Mouse (Mus musculus): ENCODE results near the gene Igf2bp3.

Gene Igf2bp3

DNA sequence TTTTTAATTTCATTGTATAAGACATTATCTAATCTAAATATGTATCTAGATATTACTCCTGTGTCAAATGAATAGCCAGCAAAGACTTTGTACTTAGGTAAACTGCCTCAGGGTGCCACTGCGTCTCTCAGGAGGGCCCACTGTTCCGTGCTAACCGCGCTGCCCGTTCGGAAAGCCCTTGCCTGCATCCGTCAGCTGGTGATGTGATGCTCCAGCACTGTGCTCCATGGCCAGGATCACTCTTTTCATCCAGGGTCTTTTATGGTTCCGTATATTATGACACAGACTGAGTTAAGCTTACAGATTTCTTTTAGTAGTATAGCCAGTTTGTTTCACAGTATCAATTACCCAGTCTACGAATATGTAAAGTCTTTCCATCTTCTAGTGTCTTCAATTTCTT lies 82.9 kb downstream of the Igf2bp3 start:
- DNase-seq: no peak

DNA sequence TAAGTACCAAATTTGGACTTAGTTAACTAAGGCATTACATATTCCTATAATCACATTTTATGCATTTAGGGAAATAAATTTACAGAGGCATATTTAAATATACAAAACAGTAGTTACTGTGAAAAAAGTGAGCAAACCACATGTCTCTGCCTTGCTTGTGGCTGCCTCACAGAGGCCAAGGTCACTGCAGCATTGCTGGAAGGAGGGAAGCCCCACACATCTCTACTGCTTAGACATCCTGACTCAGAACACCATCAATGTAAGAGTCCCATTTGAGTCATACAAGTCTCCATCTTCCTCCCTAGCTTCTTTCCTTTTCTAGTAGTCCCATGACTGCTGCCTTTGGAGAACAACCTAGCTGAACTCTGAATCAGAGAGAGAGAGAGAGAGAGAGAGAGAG lies 84.4 kb downstream of the Igf2bp3 start:
- DNase-seq: no peak

DNA sequence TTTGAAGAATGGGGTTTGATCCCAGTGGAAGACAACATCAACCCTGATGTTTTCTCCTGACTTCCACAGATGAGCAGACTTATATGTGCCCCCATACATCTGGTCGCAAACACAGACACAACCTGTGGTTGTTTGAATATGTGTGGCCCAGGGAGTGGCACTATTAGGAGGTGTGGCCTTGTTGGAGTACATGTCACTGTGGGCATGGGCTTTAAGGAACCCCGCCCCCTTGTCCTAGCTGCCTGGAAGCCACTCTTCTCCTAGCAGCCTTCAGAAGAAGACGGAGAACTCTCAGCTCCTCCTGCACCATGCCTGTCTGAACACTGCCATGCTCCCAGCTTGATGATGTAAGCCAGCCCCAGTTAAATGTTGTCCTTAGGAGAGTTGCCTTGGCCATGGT lies 94.4 kb downstream of the Igf2bp3 start:
- no peak for DNase-seq

DNA sequence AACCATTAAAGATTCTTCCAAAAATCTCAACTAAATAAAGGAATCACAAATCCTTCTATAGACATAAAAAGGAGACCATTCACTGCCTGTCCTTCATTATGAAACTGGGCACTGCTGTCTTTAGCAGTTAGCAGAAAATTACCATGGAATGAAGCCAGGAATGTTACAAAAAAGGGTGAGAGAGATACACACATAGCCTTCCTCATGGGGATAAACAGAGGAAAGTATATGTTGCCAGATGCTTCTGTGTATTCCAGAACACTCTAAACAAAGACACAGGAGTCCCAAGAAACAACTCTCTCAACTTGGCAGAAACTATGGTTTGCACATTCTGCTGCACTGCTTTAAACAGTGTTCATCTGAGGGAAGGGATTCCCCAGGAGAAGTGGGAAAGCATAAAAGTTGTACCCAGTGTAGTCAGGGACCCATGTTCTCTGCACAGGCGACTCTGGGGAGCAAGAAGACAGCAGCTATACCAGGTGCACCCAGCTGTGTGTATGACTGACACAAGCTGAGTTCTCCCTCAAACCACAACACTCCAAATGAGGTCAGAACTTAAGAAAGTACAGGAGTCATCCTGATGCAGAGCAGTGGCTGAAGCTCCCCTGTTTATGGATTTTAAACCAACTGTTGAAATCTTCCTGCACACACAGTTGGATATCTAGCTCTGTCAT lies 95.2 kb downstream of the Igf2bp3 start:
- no peak for DNase-seq

DNA sequence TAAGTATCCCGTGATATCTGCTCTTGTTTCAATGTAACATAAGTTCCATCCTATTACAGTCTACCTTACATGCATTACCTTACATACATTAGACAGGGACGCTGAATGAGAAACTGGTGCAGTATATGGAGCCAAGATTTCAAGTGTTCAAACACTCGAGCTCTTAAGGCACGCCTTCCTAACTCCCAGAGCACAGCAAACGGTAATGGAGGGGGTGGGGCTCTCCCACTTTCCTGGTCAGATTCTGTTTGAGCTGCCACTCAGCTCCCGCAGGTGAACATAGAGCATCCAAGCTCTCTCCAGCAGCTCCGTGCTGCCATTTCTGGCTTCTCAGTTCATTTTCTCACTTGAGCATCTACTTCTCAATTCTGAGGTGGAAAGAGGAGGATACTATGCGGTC lies 96.3 kb downstream of the Igf2bp3 start:
- DNase-seq: no peak

DNA sequence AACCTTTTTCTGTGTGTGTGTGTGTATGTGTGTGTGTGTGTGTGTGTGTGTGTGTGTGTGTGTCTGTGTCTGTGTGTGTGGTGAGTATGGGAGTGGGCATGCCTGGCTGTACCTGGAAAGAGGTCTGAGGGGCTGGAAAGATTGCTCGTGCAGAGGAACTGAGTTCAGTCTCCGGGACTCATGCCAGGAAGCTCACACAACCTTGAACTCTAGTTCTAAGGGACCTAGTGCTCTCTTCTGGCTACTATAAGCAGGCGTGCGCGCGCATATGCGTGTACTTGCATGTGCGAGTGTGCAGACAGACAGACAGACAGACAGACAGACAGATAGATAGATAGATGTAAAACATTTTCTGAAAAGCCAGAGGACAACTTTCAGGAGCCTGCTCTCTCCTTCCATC lies 98.5 kb downstream of the Igf2bp3 start:
- no peak for DNase-seq

DNA sequence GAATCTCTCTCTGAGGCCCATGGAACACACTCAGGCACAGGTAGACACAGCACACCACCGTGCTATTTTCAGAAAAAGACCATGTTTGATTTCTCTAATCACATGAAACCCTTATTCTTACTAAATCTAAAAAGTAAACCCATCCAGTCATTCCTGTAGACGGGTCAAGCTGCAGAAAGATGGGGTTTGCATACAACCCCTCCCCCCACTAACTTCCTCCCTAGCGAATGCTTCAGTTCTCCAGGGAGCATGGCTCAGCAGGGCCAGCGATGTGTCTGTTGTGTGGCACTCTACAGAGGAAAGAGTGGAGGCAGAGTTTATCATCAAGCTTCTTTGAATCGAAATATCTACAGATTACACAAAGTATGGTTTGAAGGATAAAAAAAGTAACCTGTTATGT lies 99.2 kb downstream of the Igf2bp3 start:
- DNase-seq: no peak

DNA sequence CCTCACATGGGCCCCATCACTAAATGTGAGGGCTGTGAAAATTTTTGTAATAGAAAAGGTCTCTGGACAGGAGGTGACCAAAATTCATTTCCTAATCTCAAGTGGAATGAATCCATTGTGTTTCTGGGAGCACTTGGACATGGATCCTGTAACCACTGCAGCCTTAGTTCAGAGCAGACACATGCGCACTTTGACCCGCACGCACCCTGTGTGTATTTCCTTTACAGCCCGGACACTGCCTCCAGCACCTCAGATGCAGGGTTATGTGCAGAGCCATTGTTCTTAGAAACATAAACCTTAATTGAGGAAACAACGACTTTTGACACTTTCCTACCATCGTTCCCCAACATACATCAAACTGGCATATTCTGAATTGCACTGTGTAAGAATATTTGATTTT lies 100.3 kb downstream of the Igf2bp3 start:
- DNase-seq: no peak

DNA sequence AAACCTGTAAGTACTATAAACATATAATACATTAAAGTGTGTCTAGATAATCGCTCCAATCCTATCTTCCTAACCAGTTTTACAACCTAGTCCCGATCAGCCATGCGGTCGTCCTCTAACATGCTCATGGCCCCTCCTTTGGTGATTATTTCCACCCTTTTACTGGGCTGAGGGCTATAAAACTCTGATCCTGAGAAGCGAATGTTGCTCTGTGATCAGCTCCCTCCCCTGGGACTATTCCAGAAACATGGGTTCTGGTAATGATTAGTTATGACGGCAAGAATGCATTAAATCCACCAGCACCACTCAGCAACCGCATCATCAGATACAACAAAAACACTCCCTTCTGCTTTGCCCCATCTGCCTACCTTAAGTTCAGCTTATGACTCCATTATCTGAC lies 100.9 kb downstream of the Igf2bp3 start:
- DNase-seq: no peak

DNA sequence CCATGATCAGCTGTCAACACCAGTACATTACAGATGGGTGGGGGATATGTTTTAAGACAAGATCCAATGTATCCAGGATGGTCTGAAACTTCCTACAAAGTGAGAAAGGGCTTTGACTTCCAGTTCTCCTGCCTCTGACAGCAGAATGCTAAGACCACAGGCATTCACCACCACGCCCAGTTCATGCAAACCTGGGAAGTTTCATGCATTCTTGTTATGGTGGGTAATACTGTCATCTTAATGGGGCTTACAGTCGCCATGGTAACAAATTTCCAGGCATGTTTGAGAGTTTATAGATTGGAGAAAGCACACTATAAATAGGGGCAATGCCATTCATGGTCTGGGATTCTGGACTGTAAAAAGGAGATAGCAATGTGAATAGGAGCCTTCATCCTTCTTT lies 105.6 kb downstream of the Igf2bp3 start:
- DNase-seq: no peak

DNA sequence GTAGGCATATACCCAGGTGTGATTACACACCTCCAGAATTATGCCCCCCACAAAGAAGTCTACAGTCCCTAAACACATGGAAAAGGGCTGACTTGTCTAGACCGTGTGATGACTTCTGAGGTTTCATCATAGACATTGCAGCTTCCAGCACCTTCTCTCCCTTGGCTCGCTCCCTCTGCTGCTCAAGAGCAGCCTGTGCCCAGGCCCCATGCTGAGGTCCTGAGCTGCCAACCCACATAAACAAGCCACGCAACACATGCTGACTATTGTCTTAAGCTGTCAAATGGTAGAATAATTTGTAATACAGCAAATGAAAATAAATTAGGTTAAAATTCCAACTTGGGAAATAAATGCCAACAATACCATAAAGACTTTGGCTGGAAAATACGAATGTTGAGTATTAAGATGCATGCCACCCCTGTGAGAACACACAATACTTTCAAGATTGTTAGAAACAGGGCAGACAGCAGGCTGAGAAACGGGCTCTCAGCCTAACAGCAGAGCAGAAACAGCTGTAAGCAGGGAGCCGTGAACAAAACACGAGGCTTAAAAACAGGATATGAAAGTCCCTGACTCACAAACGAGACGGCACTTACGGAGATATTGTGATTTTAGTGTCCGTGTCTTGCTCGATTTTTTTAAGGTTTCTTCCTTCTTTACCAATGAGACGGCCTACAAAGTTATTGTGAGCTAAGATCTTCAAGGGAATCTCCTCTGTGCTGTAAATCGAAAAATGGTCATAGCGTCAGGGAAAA lies 107.8 kb downstream of the Igf2bp3 start:
- no peak for DNase-seq

DNA sequence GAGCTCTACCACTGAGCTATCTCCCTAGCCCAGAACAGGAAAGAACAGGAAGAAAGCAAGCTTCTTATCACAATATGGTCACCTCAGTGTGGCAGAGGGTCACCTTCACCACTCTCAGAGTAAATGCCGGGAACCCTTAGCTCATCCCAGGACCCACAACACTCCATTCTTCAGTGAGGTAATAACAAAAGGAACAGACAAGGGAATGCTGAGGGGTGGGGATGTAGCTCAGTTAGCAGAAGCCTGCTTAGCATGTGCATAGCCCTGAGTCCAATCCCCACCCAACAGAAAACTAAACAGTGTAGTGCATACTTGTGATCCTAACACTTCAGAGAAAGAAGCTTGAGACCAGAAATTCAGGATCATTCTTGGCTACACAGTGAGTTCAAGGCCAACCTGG lies 115.7 kb downstream of the Igf2bp3 start:
- no peak for DNase-seq

DNA sequence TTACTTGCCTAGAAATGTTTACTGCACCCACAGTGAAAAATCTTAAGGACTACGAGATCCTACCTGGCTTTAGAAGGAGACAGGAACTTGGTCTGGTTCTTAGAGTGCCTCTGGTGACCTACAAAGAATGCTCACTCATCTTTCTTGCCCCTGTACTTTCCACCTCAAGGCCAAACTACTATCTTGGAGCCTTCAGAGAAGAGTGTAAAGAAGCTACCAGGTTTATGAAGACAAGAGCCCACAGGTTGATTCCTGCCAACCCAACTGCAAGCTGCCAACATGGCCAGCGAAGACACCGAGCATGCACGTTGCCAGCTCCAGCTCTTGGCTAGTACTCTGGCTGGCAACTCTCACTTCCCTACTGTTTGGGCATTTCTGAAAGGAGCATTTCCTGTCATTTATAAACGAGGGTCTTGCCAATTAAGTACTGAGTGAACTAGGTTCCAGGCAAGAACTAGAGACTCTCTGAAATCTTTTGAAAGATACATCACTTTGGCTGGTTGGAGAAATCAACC lies 117.1 kb downstream of the Igf2bp3 start:
- peak; percentile 23 for DNase-seq

DNA sequence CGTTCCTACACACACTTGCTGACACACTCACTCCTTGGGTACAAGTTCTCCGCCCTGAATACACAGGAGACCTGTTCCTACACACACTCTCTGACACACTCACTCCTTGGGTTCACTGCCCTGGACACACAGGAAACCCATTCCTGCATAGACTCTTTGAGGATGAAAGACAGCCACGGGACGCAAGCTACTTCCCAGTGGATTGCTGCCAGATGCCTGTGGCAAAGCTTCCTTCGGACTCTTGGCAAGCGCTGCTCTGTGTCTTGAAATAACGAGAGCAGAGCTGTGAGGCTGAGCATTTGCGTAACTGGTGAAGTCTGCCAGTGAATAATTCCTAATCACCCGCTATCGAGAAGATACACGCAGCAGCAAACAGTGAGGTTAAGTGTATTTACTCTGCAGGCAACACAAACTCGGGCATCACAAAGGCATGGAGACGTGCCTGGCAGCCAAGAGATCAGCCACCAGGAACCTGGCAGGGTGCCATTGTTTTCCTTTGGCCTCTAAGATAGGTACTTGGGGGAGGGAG lies 117.8 kb downstream of the Igf2bp3 start:
- peak; percentile 81 for DNase-seq

DNA sequence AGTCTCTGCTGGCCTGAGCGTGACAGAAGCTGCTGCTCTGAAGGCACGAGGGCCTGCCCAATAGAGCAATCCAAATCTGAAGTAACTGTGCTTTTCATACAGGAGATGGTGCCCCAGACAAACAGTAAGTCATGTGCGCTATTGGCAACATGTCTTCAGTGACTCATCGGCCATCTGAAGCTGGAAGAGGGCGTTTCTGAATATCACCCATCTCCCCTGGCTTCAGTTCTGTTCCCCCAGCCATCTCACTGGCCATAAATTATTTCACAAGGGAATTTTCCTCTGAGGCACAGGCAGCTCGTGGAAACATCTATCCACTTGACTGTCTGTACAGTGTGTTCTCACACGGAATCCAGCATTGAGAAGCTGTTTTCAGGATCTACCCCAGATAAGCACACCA lies 118.3 kb downstream of the Igf2bp3 start:
- DNase-seq: no peak

DNA sequence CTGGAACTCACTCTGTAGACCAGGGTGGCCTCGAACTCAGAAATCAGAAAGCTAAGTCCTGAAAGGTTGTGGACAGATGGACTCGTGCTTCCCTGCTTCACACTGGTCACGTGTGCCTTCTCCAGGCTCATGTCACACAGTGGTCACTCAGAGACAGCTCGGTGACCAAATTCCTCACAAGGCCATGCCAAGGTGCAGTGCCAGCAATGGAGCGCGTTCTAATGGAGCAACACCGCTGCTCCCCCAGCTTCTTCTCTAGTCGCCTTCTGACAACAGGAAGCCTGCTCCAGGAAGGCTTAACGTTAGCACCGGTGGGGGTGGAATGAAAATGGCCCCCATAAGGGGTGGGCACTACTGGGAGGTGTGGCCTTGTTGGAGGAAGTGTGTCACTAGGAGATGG lies 119.8 kb downstream of the Igf2bp3 start:
- DNase-seq: no peak

DNA sequence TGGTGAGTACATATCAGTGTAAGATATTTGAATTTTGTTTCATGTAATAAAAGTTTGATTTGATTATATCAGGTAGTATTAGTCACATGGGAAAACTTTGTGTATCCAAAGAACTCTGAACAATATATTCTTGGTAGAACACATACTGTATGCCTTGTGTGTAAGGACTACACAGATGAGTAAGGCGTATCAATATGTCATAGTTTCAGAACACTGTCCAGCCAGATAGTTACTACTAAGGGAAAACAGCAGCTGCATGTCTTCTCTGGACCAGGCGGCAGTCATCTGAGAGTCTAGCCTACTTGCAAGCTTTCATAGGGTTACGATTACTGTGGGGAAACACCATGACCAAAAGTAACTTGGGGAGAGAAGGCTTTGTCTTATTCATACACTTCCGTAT lies 131.7 kb downstream of the Igf2bp3 start:
- DNase-seq: no peak

DNA sequence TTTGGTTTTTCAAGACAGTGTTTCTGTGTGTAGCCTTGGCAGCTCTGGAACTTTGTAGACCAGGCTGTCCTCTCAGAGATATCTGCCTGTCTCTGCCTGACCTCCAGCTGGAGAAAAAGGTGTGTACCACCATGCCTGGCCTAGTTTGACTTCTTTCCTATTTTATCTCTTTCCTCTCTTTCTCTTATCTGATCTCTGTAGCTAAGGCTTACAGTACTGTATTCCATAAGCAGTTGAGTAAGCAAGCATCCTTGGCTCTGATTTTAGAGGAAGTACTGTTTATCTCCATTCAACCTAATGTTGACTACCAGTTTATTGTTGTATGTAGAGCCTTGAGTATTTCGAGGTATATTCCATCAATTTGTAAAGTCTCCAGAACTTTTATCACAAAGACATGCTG lies 135.4 kb downstream of the Igf2bp3 start:
- DNase-seq: no peak

DNA sequence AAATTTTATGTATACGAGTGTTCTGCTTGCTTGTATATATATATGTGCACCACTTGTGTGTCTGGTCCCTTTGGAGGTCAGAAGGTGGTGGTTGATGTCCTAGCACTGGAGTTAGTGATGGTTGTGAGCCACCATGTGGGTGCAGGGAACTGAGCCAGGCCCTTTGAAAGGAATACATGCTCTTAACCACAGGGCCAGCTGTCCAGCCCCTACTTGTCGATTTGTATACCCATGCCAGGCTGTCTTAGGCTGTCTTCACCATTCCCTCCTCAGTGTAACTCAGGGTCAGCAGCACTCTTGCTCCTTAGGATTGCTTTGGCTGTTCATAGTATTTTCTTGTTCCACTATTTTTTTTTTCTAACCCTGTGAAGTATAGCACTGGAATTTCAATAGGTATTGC lies 136.9 kb downstream of the Igf2bp3 start:
- no peak for DNase-seq

DNA sequence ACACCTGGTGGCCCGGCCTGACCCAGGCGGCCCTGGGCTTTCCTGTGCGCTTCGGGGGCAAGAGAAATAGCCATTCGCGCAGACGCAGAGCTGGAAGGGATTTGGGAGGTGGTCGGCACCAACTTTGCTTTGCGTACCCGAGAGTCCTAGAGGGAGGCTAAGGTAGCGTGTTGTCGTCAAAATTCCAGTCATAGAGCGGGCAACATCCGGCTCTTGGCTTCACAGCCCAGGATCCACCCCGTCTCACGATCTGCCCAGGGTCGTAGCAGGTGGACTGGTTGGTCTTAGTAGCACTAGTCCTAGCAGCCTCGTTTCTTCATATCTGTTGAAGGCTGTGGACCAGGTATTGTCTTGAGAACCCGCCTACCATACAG lies 140.7 kb downstream of the Igf2bp3 start:
- DNase-seq: no peak

DNA sequence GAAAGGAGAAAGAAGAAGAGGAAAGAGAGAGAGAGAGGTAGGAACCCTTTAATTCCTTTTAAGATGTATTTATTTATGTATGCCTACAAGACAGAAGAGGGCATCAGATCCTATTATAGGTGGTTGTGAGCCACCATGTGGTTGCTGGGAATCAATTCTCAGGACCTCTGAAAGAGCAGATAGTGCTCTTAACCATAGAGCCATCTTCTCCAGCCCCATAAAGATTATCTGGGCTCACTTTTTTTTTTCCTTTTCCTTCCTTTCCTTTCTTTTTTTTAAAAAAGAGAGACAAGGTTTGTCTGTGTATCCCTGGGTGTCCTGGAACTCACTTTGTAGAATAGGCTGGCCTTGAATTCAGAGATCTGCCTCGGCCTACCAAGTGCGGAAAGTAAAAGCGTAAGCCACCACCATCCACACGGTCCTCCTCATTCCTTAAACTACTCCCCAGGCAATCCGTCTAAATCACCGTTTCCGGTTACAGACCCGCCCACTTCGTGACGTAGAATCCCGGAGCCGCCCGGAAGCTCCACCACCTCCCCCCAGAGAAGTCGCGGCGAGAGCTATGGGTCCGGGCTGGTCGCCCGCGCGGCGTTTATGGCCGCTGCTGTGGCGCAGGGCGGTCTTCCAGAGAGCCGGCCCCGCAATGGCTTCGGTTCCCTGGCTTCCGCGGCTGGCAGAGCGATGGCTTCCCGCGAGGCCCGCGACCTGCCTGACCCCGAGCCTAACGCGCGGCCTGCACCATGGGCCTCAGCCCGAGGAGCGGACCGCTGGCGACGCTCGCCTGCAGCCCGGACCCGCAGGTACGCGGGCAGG lies 141.2 kb downstream of the Igf2bp3 start, which contains the start of gene Malsu1:
Gene Malsu1, plus strand, starts transcription at position 492 of the 813 bp plus-strand sequence.
- peak; percentile 97 for DNase-seq

DNA sequence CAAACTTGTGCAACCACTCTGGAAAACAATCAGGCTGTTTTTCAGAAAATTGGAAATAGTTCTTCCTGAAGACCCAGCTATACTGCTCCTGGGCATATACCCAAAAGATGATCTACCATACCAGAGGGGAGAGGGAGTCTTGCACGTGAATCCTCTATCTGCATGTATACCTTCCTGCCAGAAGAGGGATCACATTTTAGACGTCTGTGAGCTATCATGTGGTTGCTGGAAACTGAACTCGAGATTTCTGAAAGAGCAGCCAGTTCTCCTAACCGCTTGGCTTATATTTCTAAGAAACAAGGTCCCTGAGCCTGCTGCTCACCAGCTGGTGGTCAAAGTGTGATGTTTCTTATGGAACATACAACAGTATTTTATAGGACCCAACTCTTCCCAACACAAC lies 146.4 kb downstream of the Igf2bp3 start:
- DNase-seq: no peak

Measured in kidney, adult 18-20 months (tissue).